Mouse (Mus musculus) G1E (cell line): ENCODE measurements around the gene Pcp4.

ENCODE experiments used
- CTCF ChIP-seq: IDR thresholded peaks from 2 replicates; pipeline ENCODE4 v1.5.1; 2012; ENCODE audit warnings: low read depth, low read length, inconsistent platforms, mixed read lengths
- GATA1 ChIP-seq: IDR thresholded peaks from 2 replicates; pipeline ENCODE4 v1.6.1; 2012; ENCODE audit warnings: borderline replicate concordance, low read length, inconsistent platforms, mixed read lengths
- GATA2 ChIP-seq: IDR thresholded peaks from 2 replicates; pipeline ENCODE4 v1.6.1; 2012; ENCODE audit warnings: low read depth, low read length, inconsistent platforms, borderline replicate concordance
- TAL1 ChIP-seq: conservative IDR thresholded peaks from 2 replicates; pipeline ENCODE4 v1.6.1; 2012; ENCODE audit warnings: low read depth, low read length, inconsistent platforms, mixed read lengths

GRCm38 (mm10) chr16:96539091-96539490, 71.7 kb downstream of the Pcp4 start:
- no peak for TF ChIP-seq CTCF
- TF ChIP-seq GATA2: no peak
- TF ChIP-seq GATA1: no peak
- no peak for TF ChIP-seq TAL1
